Mouse (Mus musculus) cerebellum, postnatal 36 days (tissue): ENCODE results near the gene Inpp5d.

ENCODE experiments used
- DNase-seq, 2 experiments: peaks; one replicate each; pipeline ENCODE4 v3.0.0; 2021 to 2022; ENCODE audit warnings: mixed read lengths in 2 of 2

The Inpp5d gene

DNA sequence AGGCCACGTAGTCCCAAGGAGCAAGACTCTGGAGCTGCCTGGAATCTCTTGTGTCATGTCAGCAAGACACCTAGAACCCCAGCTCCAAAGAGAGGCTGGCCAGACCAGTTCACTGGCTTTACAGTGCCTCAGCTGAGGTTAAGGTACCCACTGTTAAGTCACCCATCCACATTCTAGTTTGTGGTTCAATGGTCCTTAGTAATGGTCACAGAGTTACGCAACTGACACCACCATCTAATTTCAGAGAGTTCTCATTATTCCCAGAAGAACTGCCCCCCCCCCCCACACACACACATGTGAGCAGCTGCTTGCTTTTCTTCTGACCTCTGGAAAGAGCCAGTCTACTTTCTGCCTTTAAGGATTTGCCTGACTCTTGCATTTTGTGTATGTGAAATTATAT is 4.7 kb downstream of the Inpp5d start:
- no peak for DNase-seq

DNA sequence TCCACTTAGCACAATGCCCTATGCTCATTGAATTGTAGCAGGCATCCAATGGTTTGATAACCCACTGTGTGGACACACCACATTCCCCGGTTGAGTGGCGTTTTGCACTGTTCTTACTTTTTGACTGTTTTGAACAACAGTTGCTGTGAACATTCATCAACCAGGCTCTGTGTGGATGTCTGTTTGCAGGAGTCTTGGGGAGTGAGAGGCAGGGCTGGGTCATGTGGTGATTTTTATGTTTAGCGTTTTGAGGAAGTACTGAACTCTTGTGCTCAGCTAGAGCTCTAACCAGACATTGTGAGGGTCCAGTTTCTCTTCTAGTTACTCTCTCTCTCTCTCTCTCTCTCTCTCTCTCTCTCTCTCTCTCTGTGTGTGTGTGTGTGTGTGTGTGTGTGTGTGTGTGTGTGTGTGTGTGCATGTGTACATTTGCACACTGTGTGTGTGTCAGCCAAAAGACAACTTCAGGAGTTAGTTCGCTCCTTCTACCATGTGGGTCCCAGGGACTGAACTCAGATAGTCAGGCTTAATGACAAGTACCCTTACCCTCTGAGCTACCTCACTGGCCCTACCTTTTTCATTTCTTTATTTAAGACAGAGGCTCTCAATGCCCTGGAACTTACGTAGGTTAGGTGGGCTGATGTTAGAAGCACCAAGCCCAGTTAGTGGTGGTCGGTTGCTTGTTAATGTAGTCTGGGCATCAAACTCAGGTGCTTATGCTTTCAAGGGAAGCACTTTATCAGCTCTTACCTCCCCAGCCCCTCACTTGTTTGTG is 5.3 kb downstream of the Inpp5d start:
- DNase-seq: no peak

DNA sequence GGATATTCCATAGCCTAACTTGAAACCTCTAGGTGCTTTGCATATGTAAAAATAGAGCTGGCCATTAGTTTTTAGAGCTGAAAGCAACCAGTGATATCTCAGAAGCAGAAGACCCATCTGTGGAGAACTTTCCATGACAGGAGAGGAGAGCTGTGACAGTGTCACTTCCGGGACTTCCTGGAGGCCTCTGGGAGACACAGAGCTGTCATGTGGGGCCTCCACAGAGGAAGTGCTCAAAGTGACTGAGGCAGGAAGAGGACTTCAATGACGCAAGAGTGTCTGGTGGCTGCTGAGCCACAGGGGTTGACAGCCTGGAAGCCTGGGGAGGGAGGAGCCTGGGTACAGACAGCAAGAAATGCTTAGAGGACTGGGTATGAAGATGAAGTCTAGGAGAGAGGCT is 6.2 kb downstream of the Inpp5d start:
- no peak for DNase-seq

DNA sequence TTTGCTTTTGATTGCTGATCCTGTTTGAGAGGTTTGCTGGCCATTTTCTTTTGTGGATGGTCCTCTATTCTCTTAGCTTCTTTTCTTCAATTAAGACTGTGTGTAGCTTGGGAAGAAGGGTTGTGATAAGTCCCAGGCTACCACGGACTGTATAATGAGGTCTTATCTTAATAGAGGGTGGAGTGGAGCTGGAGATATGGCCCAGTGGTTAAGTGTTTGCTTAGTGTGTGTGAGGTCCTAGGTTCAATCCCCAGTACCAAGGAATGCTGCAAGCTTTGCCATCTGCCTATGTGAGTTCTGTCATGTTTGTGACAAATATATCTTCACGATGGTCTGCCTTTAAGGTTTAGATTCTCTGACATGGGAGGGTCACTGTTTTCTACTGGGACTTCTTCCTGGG is 8.0 kb downstream of the Inpp5d start:
- no peak for DNase-seq

DNA sequence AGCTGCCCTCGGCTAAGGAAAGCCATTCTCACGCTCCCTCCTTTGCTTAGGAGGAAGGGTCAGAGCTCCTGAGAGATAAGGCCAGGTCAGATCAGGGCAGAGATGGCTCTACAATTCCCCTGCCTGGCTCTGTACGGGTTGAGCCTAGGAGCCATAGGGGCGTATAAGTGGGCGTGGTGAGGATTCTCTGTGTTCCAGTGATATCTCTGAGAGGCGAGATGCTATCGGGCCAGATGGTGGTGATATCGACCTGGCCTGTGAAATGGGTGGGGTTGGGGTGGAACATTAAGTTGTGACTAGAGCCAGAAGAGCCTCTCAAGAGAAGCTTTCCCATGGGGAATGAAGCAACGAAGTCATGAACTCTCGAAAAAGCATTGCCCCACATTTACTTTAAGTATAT is 11.5 kb downstream of the Inpp5d start:
- no peak for DNase-seq

DNA sequence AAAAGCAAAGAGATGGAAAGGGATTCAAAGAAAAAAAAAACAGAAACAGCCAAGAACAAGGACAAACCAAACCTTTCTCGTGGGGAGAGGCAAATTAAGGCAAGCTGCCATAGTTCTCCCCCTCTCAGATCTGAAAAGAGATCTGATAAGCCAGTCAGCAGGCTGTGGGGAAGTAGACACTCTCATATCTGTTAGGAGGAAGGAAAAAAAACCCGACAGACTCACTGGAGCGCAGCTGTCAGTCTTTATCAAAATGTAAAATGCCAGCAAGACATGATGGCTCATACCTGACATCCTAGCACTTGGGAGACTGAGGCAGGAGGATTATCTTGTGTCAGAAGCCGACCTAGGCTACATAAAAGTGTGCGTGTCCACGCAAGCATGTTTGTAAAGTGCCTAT is 12.1 kb downstream of the Inpp5d start:
- no peak for DNase-seq

DNA sequence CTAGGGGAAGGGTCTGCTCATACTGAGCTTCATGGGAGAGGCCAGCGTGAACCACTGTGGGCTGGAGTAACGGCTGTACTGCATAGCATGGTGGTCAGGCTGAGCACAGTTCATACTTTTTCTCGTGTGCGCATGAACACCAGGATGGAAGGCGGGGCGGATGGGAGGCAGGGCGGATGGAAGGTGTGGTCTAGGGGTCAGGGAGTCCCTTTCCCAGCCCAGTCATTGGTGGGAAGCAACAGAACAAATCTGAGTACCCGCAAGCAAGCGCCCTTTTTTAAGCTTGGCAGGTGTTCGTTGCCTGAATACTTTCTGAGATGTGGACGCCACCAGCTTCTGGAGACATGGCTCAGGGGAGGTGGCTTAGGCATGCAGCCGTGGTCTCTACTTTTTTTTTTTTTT is 16.6 kb downstream of the Inpp5d start:
- DNase-seq: no peak

DNA sequence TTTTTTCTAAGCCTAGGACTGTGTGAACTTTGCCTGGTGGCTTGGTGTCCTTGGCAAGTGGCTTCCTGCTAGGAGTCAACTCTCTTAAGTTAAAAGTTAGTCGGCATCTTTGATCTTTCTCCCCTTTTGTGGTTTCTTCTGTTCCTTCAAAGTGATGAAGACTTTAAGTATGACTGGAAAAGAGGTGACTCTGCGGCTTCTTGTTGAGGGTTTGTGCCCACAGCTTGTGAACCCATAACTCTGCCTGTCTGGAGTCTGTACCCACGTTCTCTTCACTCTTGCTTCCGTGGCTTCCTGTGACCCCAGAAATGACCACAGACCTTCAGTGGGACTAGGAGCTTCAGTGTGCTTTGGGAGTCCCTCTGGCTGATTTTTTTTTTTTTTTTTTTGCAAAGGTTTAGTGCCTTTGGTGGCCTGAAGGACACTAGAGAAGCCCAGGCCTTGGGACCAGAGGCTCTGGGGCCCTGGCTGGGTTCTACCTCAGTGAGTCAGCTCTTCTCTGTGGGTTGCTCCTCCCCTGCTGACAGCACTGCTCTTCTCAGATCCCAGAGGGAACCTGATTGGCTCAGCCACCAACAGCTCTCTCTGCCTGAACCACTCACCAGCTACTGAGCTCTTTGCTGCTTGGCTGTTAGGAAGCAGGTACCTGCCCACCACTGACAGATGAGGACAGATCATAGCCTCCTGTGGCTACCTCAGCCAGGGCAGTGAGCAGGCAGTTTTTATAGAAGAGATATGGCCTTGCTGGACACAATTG is 17.2 kb downstream of the Inpp5d start:
- DNase-seq: no peak

DNA sequence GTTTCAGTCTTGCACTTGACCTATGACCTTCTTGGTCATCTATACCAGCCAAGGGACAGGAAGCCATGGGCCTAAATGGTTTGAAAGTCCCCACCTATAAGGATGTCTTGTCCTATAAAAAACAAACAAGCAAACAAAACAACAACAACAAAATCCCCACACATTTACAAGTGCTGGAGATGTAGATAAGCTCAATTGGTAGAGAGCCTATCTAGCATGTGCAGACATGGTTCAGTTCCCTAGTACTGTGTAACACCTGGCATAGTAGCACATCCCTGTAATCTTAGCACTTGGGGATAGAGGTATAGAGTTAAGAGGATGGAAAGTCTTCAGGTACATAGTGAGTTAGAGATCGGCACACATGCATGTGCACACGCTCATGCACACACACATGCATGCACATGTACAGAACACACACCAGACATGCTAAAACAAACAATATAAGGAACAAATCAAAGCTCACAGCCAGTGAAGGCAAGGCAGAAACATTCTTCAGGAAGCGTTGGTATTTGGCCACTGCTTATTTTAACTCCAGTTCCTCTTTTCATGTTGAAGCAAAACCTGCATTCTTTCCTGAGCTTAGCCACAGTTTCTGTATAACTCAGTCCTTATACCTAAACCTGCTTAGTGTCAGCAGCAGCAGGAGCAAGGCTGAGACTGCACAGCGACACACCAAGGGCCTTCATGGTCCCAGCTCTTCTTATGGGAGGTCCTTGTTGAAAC is 17.9 kb downstream of the Inpp5d start:
- DNase-seq: no peak

DNA sequence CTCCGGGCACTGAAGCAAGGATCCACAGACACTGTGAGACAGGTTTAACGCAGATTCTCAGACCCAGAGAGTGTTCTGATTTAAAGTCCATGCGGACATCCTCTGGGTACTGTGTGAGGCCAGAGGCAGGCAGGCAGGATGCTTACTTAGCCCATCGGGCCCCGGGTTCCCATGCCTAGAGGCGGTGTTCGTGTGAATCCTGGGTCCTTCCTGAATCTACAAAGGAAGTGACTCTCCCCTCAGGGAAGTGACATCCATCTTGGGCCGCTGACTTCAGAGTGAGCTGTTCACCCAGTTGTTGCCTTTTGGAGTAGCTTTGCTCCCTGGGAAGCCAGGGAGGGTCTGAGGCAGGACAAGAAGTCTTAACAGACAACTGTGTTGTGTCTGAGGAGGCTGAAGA is 19.6 kb downstream of the Inpp5d start:
- no peak for DNase-seq

DNA sequence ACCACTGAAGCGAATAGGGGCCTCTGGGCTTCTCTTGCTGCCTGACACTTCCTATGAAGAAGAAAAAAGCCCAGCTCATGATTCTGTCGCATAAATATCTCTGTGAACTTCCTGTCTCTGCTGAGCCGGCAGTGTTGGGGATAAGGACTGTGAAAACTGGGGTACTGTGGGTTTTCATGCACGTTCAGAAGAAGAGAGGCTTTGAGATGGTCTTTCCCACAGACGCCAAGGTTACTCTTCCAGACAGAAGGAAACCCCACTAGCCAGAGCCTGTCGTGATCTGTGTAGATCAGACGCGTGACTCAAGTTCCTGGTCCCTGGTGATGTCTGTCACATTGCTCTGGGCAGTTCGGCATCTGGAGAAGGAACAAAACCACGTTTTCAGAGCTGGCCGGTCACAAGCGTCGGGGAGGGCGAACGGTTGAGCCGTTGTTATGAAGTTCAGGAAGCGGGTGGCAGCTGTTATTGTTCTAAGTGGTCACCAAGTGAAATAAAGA is 20.1 kb downstream of the Inpp5d start:
- no peak for DNase-seq

DNA sequence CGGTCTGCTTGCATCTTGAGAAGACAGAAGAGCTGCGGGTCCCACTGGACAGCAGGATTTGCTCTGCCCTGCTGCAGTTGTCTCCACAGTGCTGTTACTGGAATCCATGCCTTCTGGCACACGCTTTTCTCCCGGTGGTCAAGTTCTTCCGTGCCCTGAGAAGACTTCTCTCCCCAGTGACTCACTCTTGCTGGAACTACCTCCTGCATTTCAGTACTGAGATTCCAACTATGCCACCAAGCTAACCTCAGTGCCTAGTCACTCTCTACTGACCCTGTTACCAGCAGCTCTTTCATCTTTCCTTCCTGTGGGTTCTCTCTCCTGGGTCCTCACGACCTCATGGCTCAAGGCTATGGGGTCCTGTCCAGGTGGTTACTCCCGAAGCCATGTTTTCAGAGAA is 22.9 kb downstream of the Inpp5d start:
- DNase-seq: no peak

DNA sequence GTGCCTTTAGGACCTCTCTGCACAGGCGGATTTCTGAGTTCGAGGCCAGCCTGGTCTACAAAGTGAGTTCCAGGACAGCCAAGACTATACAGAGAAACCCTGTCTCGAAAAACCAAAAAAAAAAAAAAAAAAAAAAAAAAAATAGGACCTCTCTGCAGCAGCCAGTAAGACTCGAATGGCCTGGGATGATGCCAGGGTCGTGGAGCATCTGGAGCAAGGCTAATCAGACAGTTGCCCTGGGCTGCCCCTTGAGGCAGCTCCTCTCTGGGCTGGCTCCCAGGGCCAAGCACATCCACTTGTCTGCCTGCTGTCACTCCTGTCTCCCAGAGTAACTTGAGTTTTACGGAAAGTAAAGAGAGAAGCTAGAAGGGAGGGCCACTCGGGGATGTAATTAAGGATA is 24.9 kb downstream of the Inpp5d start:
- DNase-seq: no peak

DNA sequence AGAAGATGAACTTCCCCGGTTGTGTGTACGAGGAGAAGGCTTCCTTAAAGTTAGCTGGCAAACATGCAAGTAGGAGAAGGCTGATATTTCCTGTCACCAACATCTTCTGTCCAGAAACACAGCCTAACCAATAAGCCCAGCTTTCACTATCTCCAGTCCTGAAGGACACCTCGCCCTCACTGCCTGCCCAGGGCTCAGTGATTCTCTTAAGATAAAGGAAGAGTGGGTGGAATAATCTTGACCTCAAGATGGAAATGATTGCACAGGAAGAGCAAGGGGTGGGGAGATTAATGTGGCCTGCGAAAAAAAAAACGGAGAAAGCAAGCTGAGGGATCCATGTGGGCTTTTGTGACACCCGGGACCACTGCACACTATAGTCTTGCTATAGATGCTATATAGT is 25.6 kb downstream of the Inpp5d start:
- no peak for DNase-seq

DNA sequence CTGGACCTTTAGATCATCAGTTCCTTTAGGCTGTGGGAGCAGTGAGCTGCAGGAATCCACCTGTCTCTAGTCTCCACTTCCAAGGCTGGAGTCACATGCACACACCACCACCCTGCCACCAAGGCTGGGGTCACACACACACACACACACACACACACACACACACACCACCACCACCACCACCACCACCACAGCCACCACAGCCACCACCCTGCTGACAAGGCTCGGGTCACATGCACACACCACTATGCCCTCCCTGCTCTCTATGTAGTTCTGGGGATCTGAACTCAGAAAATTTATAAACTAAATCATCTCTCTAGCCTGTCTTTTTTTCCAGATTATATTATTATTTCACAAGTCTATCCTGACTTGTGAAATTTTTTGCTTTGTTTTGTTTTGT is 27.7 kb downstream of the Inpp5d start:
- no peak for DNase-seq

DNA sequence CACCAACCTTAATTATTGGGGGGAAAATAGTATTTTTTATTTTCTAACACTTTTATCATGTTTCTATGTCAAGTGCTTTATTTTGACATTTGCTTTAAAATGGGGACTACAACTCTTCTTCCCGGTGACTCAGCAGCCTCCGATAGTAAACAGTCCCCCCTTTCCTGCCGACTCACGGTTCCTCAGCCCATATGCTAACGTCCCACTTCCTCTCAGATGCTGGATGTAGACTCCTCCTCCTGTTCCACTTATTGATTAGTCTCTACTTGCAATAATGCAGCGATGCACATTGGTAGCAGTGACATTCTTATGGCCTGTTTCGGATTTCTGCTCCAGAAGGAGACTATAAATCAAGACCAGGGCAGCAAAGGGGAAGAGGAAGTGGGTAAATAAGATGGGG is 28.5 kb downstream of the Inpp5d start:
- DNase-seq: no peak

DNA sequence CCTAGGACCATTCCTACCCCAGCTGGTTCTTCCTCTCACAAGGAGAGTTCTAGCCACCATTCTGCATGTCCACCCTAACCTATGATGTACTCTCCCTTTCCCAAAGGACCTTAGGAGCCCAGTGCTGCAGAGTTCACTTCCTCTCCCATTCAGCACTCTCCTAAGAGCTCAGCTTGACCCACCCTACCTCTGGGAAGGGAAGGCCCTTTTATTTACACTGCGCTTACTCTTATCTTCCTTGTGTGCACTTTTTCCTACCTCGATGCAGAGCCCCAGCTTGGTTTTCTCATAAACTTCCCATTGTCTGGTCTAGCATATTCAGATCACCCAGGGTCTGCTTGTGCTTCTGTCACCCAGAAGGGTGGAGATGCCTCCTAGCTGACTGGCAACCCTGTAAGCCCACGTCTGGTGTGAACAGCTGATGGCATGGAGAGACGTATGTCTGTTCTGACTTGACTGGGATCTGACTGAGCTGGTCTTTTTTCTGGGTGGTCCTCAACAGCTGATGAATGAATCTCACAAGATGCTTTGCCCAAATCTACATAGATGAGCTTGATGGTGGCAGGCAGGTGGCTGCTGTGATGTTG is 29.2 kb downstream of the Inpp5d start:
- no peak for DNase-seq

DNA sequence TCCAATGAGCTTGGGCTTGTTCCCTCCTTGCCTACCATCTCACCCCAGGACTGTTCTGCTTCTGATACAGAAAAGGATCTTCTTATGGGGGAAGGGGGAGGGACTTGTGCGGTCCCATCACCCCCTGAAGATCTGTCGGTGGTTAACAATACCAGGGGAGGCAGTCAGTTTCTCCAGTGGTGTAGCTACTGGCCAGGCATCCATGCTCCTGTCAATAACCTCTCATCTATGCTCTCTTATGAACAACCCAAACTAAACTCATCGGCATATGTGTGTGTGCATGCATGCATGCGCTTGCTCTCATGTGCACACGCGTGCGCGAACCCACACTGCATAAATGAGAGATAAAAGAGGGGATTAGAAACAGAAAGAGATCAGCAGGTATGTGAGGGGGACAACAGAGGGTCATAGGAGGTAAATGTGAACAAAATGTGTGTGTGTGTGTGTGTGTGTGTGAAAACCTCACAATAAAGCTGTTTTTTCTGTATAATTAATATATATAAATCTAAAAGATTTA is 29.9 kb downstream of the Inpp5d start:
- no peak for DNase-seq

DNA sequence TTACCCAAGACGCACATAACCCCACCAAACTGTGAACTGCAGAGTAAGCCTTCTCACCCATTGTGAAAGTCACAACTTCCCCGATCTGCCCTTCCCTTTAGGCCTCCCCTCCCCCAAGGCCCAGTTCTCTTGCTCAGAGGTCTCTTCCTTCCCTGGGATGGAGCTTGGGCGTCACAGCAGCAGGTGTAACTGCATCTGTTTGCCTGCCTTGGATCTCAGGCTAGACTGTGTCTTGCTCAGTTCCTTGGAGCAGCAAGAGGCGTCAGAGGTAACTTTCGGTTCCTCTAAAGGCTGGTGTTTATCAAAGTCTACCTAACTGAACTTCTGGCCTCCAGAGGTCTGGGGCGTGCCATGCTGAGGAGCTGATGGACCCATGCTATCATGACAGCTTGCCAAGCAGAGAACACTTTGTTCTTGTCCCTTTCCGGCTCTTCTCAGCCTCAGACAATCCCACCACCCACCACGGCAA is 30.5 kb downstream of the Inpp5d start:
- DNase-seq: no peak

DNA sequence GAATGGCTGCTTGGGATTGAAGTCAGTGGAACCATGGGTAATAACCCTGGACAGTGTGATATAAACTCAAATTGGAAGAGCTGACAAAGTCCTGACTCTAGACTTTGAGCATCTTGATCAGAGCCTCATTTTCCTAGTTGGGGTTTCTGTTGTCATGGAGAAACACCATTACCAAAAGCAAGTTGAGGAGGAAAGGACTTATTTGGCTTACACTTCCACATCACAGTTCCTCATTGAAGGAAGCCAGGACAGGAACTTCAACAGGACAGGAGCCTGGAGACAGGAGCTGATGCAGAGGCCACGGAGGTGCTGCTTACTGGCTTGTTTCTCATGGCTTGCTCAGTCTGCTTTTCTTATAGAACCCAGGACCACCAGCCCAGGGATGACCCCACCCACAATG is 31.3 kb downstream of the Inpp5d start:
- no peak for DNase-seq

DNA sequence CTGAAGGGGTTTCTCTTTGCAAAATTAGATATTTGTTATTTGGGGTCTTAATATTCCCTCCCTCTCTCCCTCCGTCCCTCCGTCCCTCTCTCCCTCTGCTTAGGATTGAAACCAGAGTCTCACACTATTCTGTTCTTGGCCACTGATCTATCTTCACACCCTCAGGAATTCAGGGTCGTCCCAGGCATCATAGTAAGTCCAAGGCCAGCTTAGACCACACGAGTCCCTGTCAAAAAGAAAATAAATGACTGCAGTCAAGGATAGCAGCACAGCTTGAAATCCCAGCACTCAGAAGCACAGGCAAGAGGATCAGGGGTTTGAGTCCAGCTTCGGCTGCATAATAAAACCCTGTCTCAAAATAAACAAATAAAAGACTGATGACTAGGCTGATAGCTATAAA is 35.0 kb downstream of the Inpp5d start:
- DNase-seq: no peak

DNA sequence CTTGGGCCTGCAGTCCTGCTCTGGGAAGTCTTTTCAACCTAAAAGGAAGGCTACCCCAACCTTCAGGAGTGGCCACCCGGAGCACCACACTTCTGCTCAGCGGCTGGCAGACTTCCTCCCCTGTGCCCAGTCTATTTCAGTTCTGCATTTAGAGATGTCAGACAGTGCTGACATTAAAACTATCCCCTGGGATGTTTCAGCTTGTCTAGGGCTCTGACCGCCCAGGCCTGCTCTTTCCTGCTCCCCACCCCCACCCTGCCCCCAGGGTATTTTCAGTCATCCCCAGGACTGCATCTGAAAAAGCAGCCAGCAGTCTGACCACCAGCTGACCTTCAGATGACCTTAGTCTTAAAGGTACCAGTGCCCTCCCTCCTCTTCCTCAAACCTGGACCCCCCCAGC is 38.0 kb downstream of the Inpp5d start:
- no peak for DNase-seq

DNA sequence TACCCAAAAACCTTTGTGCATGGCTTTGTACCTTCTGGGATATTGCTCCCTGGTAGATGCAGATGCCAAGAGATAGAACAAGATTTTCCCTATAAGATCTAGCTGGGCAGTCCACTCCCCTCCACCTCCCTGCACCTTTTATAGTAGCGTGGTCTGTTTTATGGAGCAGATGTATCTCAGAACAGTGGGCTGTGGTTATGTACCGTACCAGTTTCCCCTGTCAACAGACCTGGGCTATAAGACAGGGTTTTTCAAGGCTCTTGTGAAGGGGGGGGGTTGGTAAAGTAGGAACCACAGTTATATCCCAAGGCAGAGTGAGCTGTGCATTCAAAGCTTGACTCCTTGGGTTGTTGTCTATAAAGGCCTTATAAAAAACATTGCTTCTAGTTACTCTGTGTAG is 38.4 kb downstream of the Inpp5d start:
- no peak for DNase-seq
